In genomic region chr6:67113261-67113660, GRCm38 (mm10) we compare ENCODE assay signal across 7 mouse cellular contexts.
DNase-seq lines count a peak whose midpoint lies in the region; ATAC-seq and TF ChIP-seq lines count a peak whose summit lies in the region.

No protein-coding gene starts in this region.

- no peaks in the 10 kb centered on the region for H3K36me3 ChIP-seq in kidney, postnatal 0 days (ENCODE audit: insufficient read depth, low read length)
- no peaks in the 10 kb centered on the region for H3K36me3 ChIP-seq in embryonic facial prominence, embryonic 12.5 days
- H3K36me3 ChIP-seq in intestine, embryonic 14.5 days (ENCODE audit: control insufficient read depth, insufficient read depth, low read length) = no peaks in the 10 kb centered on the region
- no peaks in the 10 kb centered on the region for H3K36me3 ChIP-seq in midbrain, embryonic 15.5 days (replicated peaks)

- ATAC-seq in kidney, postnatal 0 days (replicated peaks; ENCODE audit: low FRiP score, low read depth) = no peak
- ATAC-seq in embryonic facial prominence, embryonic 12.5 days (ENCODE audit: insufficient number of reproducible peaks, insufficient read depth, low FRiP score, low TSS enrichment) = no peak
- ATAC-seq in intestine, embryonic 14.5 days (replicated peaks; ENCODE audit: low FRiP score, low TSS enrichment, low read depth) = no peak
- ATAC-seq in midbrain, embryonic 15.5 days (replicated peaks) = no peak
- ATAC-seq in megakaryocyte progenitor cell, adult 5-6 weeks (replicated peaks; ENCODE audit: poor library complexity) = no peak

- H3K4me2 ChIP-seq in kidney, postnatal 0 days (ENCODE audit: low read length) = no peak overlapping the region
- peak overlapping the region; percentile 54 for H3K4me2 ChIP-seq in embryonic facial prominence, embryonic 12.5 days (replicated peaks)
- peak overlapping the region; percentile 53 for H3K4me2 ChIP-seq in intestine, embryonic 14.5 days (ENCODE audit: low read length)
- H3K4me2 ChIP-seq in midbrain, embryonic 15.5 days = peak overlapping the region; percentile 55; the same call in 1 of the 2 replicates

- H3K27ac ChIP-seq in kidney, postnatal 0 days = peak overlapping the region; percentile 78; the same call in 1 of the 2 replicates
- no peak overlapping the region for H3K27ac ChIP-seq in embryonic facial prominence, embryonic 12.5 days
- no peak overlapping the region for H3K27ac ChIP-seq in intestine, embryonic 14.5 days (ENCODE audit: low read depth)
- no peak overlapping the region for H3K27ac ChIP-seq in midbrain, embryonic 15.5 days

- DNase-seq in kidney, postnatal 0 days (ENCODE audit: low spot score) = no peak
- DNase-seq in kidney, postnatal 10 days = no peak
- no peak for DNase-seq in intestine, embryonic 14.5 days (ENCODE audit: low spot score)
- no peak for DNase-seq in gastrocnemius, postnatal 25 days

- H3K4me3 ChIP-seq in kidney, postnatal 0 days (replicated peaks; ENCODE audit: low read depth, low read length) = 0 out of 2 replicates have a peak overlapping the region, but pooled peaks have one; percentile 20
- H3K4me3 ChIP-seq in embryonic facial prominence, embryonic 12.5 days = no peak overlapping the region
- H3K4me3 ChIP-seq in intestine, embryonic 14.5 days (ENCODE audit: low read depth, low read length) = peak overlapping the region; percentile 16; the same call in 1 of the 2 replicates
- H3K4me3 ChIP-seq in midbrain, embryonic 15.5 days = no peak overlapping the region

- no peak overlapping the region for H3K9ac ChIP-seq in kidney, postnatal 0 days (ENCODE audit: low read depth, low read length)
- no peak overlapping the region for H3K9ac ChIP-seq in embryonic facial prominence, embryonic 12.5 days
- H3K9ac ChIP-seq in intestine, embryonic 14.5 days (ENCODE audit: low read length) = no peak overlapping the region
- H3K9ac ChIP-seq in midbrain, embryonic 15.5 days = no peak overlapping the region

- 69% methylated on average over 4 of the region's 4 CpGs for WGBS in kidney, postnatal 0 days
- WGBS in embryonic facial prominence, embryonic 12.5 days = 67% methylated on average over 4 of the region's 4 CpGs
- 70% methylated on average over 4 of the region's 4 CpGs for WGBS in intestine, embryonic 14.5 days
- 71% methylated on average over 4 of the region's 4 CpGs for WGBS in midbrain, embryonic 15.5 days

- H3K27me3 ChIP-seq in kidney, postnatal 0 days (ENCODE audit: insufficient read depth, low read length) = no peaks in the 10 kb centered on the region
- H3K27me3 ChIP-seq in embryonic facial prominence, embryonic 12.5 days = 0 out of 2 replicates have a peak, but pooled peaks cover 4% of the 10 kb centered on the region
- no peaks in the 10 kb centered on the region for H3K27me3 ChIP-seq in intestine, embryonic 14.5 days (replicated peaks; ENCODE audit: control insufficient read depth, insufficient read depth, low read length)
- no peaks in the 10 kb centered on the region for H3K27me3 ChIP-seq in midbrain, embryonic 15.5 days (replicated peaks)

- no peak for TF ChIP-seq CTCF in kidney, postnatal 0 days (IDR thresholded peaks at IDR 0.05; ENCODE audit: low read depth)

- no peaks in the 10 kb centered on the region for H3K9me3 ChIP-seq in kidney, postnatal 0 days (replicated peaks; ENCODE audit: low read length)
- H3K9me3 ChIP-seq in embryonic facial prominence, embryonic 12.5 days = no peaks in the 10 kb centered on the region
- no peaks in the 10 kb centered on the region for H3K9me3 ChIP-seq in intestine, embryonic 14.5 days (ENCODE audit: control insufficient read depth, low read length)
- no peaks in the 10 kb centered on the region for H3K9me3 ChIP-seq in midbrain, embryonic 15.5 days

- peaks cover 7% of the 10 kb centered on the region; the same call in 1 of the 2 replicates for H3K4me1 ChIP-seq in kidney, postnatal 0 days (replicated peaks; ENCODE audit: insufficient read depth, low read length)
- H3K4me1 ChIP-seq in embryonic facial prominence, embryonic 12.5 days = no peaks in the 10 kb centered on the region
- H3K4me1 ChIP-seq in intestine, embryonic 14.5 days (replicated peaks; ENCODE audit: control insufficient read depth, insufficient read depth, low read length) = 0 out of 2 replicates have a peak, but pooled peaks cover 4% of the 10 kb centered on the region
- H3K4me1 ChIP-seq in midbrain, embryonic 15.5 days = peaks cover 7% of the 10 kb centered on the region

Comparison
In these comparisons a context has a peak if more than half of its experiments do, and no peak if none do; other contexts are left out.
1. H3K4me3 ChIP-seq: peak in kidney, postnatal 0 days (single experiment) and intestine, embryonic 14.5 days (single experiment); none in embryonic facial prominence, embryonic 12.5 days (single experiment) and midbrain, embryonic 15.5 days (single experiment).